Mouse (Mus musculus) bone marrow macrophage, adult 2 months (primary cell): ENCODE measurements around the gene Skap1. TPM values are rescaled to one million over a fixed set of nuclear protein-coding genes. Genes with fewer than 3 reads are reported as not detected.

Source experiments
- H3K27ac ChIP-seq: 2 replicates; pipeline ENCODE4 v1.5.1; 2012; ENCODE audit warnings: low read depth, low read length; ENCODE audit not compliant: insufficient read depth
- H3K4me1 ChIP-seq: 2 replicates; pipeline ENCODE4 v1.6.1; 2012; ENCODE audit warnings: low read length; ENCODE audit not compliant: control insufficient read depth, insufficient read depth
- H3K4me3 ChIP-seq: 2 replicates; pipeline ENCODE4 v1.5.1; 2012; ENCODE audit warnings: mild to moderate bottlenecking, low read length, moderate library complexity; ENCODE audit not compliant: insufficient read depth
- CTCF ChIP-seq: IDR thresholded peaks from 2 replicates; pipeline ENCODE4 v1.5.1; 2012; ENCODE audit warnings: low read depth, mild to moderate bottlenecking, low read length, moderate library complexity
- POLR2A ChIP-seq: IDR thresholded peaks from 2 replicates; pipeline ENCODE4 v1.6.1; 2012; ENCODE audit warnings: mild to moderate bottlenecking, low read depth, low read length, borderline replicate concordance
- polyA plus RNA-seq: library from polyadenylated mRNA; stranded (reverse); fragments of >200 nt; gene quantifications from 2 replicates; pipeline ENCODE4 v1.2.4, GENCODE M21; 2012; ENCODE audit not compliant: missing spikeins, insufficient read depth, insufficient read length

Skap1 gene
- polyA plus RNA-seq, 1 experiment: not detected

DNA sequence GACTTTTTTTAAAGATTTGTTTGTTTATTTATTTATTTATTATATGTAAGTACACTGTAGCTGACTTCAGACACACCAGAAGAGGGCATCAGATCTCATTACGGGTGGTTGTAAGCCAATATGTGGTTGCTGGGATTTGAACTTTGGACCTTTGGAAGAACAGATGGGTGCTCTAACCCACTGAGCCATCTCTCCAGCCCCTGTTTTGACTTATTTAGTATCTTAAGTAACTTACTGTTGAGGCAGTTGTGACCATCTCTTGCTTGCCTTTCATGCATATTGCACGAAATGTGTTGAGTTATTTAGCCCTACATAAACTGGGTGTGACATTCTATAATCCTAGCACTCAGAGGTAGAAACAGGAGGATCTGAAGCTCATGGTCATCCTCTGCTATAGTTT, 335.1 kb downstream of the Skap1 start:
- Histone ChIP-seq H3K4me1 (peaks cover 5% of the 10 kb centered on the region; the same call in 1 of the 2 replicates), H3K27ac (no peak overlapping the region), H3K4me3 (no peak overlapping the region)
- TF ChIP-seq POLR2A: no peak
- TF ChIP-seq CTCF: no peak

DNA sequence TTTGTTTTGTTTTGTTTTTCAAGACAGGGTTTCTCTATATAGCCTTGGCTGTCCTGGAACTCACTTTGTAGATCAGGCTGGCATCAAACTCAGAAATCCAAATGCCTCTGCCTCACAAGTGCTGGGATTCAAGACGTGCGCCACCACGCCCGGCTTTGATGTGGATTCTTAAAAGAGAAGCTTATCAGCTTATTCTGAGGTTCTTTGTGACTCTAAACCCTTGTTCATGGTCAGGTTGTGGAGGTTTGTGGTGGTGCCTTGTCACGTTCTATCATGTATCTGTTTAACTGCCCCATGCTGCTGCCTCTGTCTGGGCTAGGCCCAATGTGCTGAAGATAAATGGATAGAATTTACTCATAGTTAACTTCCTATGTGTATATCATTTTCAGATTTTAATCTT, 341.2 kb downstream of the Skap1 start:
- no peak overlapping the region for H3K27ac ChIP-seq

DNA sequence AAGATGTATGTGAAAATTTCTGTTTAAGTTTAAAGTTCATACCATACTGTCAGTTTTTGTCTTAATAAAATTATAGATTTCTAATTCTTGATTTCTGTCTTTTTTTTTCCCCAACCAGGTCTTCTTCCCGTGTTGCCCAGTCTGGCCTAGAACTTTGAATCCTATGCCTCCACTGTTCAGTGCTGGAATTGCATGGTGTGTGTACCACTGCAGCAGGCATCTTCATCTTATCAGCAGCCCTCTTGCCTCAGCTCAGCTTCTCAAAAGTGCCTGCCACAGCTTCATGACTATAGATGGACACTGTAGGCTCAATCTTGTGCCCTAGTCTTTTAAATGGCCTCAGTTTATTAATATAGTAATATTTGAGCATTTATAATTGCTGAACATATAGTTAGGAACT, 343.7 kb downstream of the Skap1 start:
- H3K4me3 ChIP-seq: no peak overlapping the region
- no peak for TF ChIP-seq POLR2A
- no peak overlapping the region for H3K27ac ChIP-seq
- no peaks in the 10 kb centered on the region for H3K4me1 ChIP-seq

More for the DNA sequence above, 341.2 kb downstream of the Skap1 start:
- Histone ChIP-seq H3K4me3 (no peak overlapping the region), H3K4me1 (no peaks in the 10 kb centered on the region)
- TF ChIP-seq CTCF (no peak), POLR2A (no peak)

Other genes with a start within 250 kb of the Skap1 start
- not detected in 2 replicates for gene Hoxb9, start 193.1 kb upstream of the Skap1 start, polyA plus RNA-seq
- not detected in 2 replicates for gene Hoxb8, start 182.7 kb upstream of the Skap1 start, polyA plus RNA-seq
- not detected in 2 replicates for gene Hoxb7, start 178.0 kb upstream of the Skap1 start, polyA plus RNA-seq
- gene Hoxb6, start 172.1 kb upstream of the Skap1 start, polyA plus RNA-seq: not detected in 2 replicates
- gene Hoxb5, start 161.3 kb upstream of the Skap1 start, polyA plus RNA-seq: not detected in 2 replicates
- 7.9 and 10.2 TPM in 2 replicates for gene Hoxb4, start 146.3 kb upstream of the Skap1 start, polyA plus RNA-seq
- 1.0 and 1.6 TPM in 2 replicates for gene Hoxb3, start 141.3 kb upstream of the Skap1 start, polyA plus RNA-seq
- 0.25 TPM in 1 of 2 replicates, not detected in the other for gene Hoxb2, start 114.1 kb upstream of the Skap1 start, polyA plus RNA-seq
- gene Hoxb1, start 98.8 kb upstream of the Skap1 start, polyA plus RNA-seq: not detected in 2 replicates